Mouse (Mus musculus): ENCODE measurements around the gene Gm44511.
A peak's percentile ranks its signal among the peaks of the same experiment; 100 is the strongest.

DNA sequence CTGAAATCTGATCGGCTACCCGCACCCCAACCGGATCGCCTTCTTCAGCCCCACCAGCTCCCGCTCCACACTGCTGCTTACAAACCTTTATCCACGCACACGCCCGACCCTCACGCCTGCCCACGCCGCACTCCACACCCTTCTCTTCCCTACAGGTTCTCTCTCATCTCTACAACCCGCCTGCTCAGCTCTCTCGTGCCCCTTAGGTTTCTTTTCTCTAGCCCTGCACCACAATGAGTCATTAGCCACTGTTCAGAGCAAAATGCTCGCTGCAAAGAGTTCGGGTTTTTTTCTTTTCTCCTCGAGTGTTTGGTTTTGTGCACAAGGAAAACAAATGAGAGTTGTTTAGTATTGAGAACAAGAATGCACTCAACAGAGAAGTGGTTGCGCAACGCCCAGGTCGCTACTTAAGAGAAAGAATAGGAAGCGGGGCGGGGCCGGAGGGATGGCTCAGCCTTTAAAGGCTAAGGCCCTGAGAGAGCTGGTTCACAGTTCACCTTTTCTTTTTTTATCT is 17.4 kb upstream of the Gm44511 start:
- peak; percentile 29; the same call in 1 of the 2 replicates for TF ChIP-seq CTCF (IDR thresholded peaks at IDR 0.05; ENCODE audit: borderline replicate concordance, control insufficient read depth, extremely low read depth, insufficient read depth, low read length, poor library complexity)
- no peak; the same call in 1 of the 2 replicates for TF ChIP-seq POLR2A (IDR thresholded peaks at IDR 0.05; ENCODE audit: control insufficient read depth, extremely low read depth, insufficient read depth, low read length, poor library complexity)
